Comparison of ENCODE assay signal across 8 mouse cellular contexts in genomic region chr3:90537141-90537904, GRCm38 (mm10). TPM values are rescaled to one million over a fixed set of nuclear protein-coding genes. Genes with fewer than 3 reads are reported as not detected.
DNase-seq lines count a peak whose midpoint lies in the region; ATAC-seq and TF ChIP-seq lines count a peak whose summit lies in the region.

TSS of gene S100a16 (plus strand) at chr3:90537254.

- H3K36me3 ChIP-seq in forebrain, embryonic 15.5 days: no peaks in the 10 kb centered on the region
- no peaks in the 10 kb centered on the region for H3K36me3 ChIP-seq in hindbrain, embryonic 10.5 days
- no peaks in the 10 kb centered on the region for H3K36me3 ChIP-seq in lung, embryonic 16.5 days (ENCODE audit: control insufficient read depth, insufficient read depth, low read length)
- H3K36me3 ChIP-seq in stomach, postnatal 0 days (ENCODE audit: control insufficient read depth, insufficient read depth, low read length): no peaks in the 10 kb centered on the region

- H3K4me1 ChIP-seq in bone marrow, adult 2 months (ENCODE audit: control insufficient read depth, insufficient read depth, low read length): no peaks in the 10 kb centered on the region
- H3K4me1 ChIP-seq in forebrain, embryonic 15.5 days: peaks cover 7% of the 10 kb centered on the region
- H3K4me1 ChIP-seq in hindbrain, embryonic 10.5 days (replicated peaks): peaks cover 26% of the 10 kb centered on the region
- no peaks in the 10 kb centered on the region; the same call in 1 of the 2 replicates for H3K4me1 ChIP-seq in lung, embryonic 16.5 days (replicated peaks; ENCODE audit: control insufficient read depth, insufficient read depth, low read length)
- H3K4me1 ChIP-seq in stomach, postnatal 0 days (replicated peaks; ENCODE audit: control insufficient read depth, insufficient read depth): no peaks in the 10 kb centered on the region

- WGBS in bone marrow, adult 2 months: 75% methylated on average over 10 of the region's 10 CpGs
- WGBS in forebrain, embryonic 15.5 days: 51% methylated on average over 10 of the region's 10 CpGs
- WGBS in hindbrain, embryonic 10.5 days: 41% methylated on average over 10 of the region's 10 CpGs
- WGBS in lung, embryonic 16.5 days: 28% methylated on average over 10 of the region's 10 CpGs
- 22% methylated on average over 10 of the region's 10 CpGs for WGBS in stomach, postnatal 0 days

- H3K27ac ChIP-seq in bone marrow, adult 2 months (ENCODE audit: control insufficient read depth, insufficient read depth, low read depth, low read length, poor library complexity): no peak within 1 kb of the TSS; the same call in 1 of the 2 replicates
- no peak within 1 kb of the TSS for H3K27ac ChIP-seq in forebrain, embryonic 15.5 days (replicated peaks)
- no peak within 1 kb of the TSS for H3K27ac ChIP-seq in hindbrain, embryonic 10.5 days
- H3K27ac ChIP-seq in lung, embryonic 16.5 days (ENCODE audit: low read length): peak within 1 kb of the TSS; percentile 82
- H3K27ac ChIP-seq in stomach, postnatal 0 days (replicated peaks): peak within 1 kb of the TSS; percentile 95

- no peaks in the 10 kb centered on the region for H3K9me3 ChIP-seq in forebrain, embryonic 15.5 days
- no peaks in the 10 kb centered on the region for H3K9me3 ChIP-seq in hindbrain, embryonic 10.5 days
- H3K9me3 ChIP-seq in lung, embryonic 16.5 days (ENCODE audit: control insufficient read depth, low read length): no peaks in the 10 kb centered on the region
- no peaks in the 10 kb centered on the region for H3K9me3 ChIP-seq in stomach, postnatal 0 days (ENCODE audit: control insufficient read depth, low read length)

- DNase-seq in ES-CJ7 (ENCODE audit: low read depth, low spot score): peak; percentile 41
- DNase-seq in hindbrain, embryonic 10.5 days (ENCODE audit: low spot score): no peak
- DNase-seq in layer of hippocampus, adult 9-11 months: peak; percentile 56
- DNase-seq in stomach, postnatal 0 days (ENCODE audit: low spot score): peak; percentile 85
- DNase-seq in spleen, postnatal 14 days (ENCODE audit: low spot score in 2 of 2): no peak

- H3K9ac ChIP-seq in forebrain, embryonic 15.5 days (replicated peaks): no peak within 1 kb of the TSS
- peak within 1 kb of the TSS; percentile 53 for H3K9ac ChIP-seq in lung, embryonic 16.5 days (ENCODE audit: low read length)
- peak within 1 kb of the TSS; percentile 63 for H3K9ac ChIP-seq in stomach, postnatal 0 days (ENCODE audit: low read length)

- H3K4me3 ChIP-seq in bone marrow, adult 2 months (replicated peaks; ENCODE audit: control insufficient read depth, low read depth, low read length): no peak within 1 kb of the TSS
- H3K4me3 ChIP-seq in forebrain, embryonic 15.5 days: no peak within 1 kb of the TSS
- no peak within 1 kb of the TSS for H3K4me3 ChIP-seq in hindbrain, embryonic 10.5 days
- H3K4me3 ChIP-seq in lung, embryonic 16.5 days (ENCODE audit: low read length): peak within 1 kb of the TSS; percentile 43
- H3K4me3 ChIP-seq in stomach, postnatal 0 days (ENCODE audit: low read depth, low read length): peak within 1 kb of the TSS; percentile 46

- TF ChIP-seq POLR2A in bone marrow, adult 2 months (IDR thresholded peaks at IDR 0.05; ENCODE audit: borderline replicate concordance, control insufficient read depth, low read depth, low read length): no peak

- no peak for TF ChIP-seq EP300 in stomach, postnatal 0 days (optimal IDR thresholded peaks at IDR 0.05)

- no peak for ATAC-seq in forebrain, embryonic 15.5 days (replicated peaks)
- peak; percentile 90 for ATAC-seq in lung, embryonic 16.5 days (ENCODE audit: low read depth)
- ATAC-seq in stomach, postnatal 0 days (ENCODE audit: low FRiP score, low TSS enrichment): peak; percentile 90

- H3K4me2 ChIP-seq in forebrain, embryonic 15.5 days (replicated peaks): no peak within 1 kb of the TSS
- peak within 1 kb of the TSS; percentile 43 for H3K4me2 ChIP-seq in lung, embryonic 16.5 days (ENCODE audit: low read depth, low read length)
- peak within 1 kb of the TSS; percentile 68 for H3K4me2 ChIP-seq in stomach, postnatal 0 days (replicated peaks; ENCODE audit: low read depth)

- TF ChIP-seq CTCF in bone marrow, adult 2 months (IDR thresholded peaks at IDR 0.05; ENCODE audit: control insufficient read depth, insufficient read depth, low read length): no peak
- no peak; the same call in 1 of the 2 replicates for TF ChIP-seq CTCF in stomach, postnatal 0 days (IDR thresholded peaks at IDR 0.05; ENCODE audit: low read depth)

- no peaks in the 10 kb centered on the region for H3K27me3 ChIP-seq in forebrain, embryonic 15.5 days
- peaks cover 3% of the 10 kb centered on the region for H3K27me3 ChIP-seq in hindbrain, embryonic 10.5 days (ENCODE audit: insufficient read depth, poor library complexity, severe bottlenecking)
- no peaks in the 10 kb centered on the region for H3K27me3 ChIP-seq in lung, embryonic 16.5 days (ENCODE audit: control insufficient read depth, insufficient read depth, low read depth, low read length)
- H3K27me3 ChIP-seq in stomach, postnatal 0 days (ENCODE audit: control insufficient read depth, insufficient read depth, low read length): no peaks in the 10 kb centered on the region

RNA-seq across cellular contexts. Expression of gene S100a16, which starts in this region (rescaled TPM):
- 10.9 and 17.1 TPM in 2 replicates for polyA plus RNA-seq in bone marrow, adult 2 months (2011; ENCODE audit: insufficient read depth, insufficient read length, low replicate concordance, missing spikeins)
- polyA plus RNA-seq in forebrain, embryonic 15.5 days (2015; fragmentation: Nextera tagmentation; extraction: Ambion mirVana): 31.7 and 40.0 TPM in 2 replicates
- polyA plus RNA-seq in hindbrain, embryonic 10.5 days (2016; fragmentation: Nextera tagmentation; extraction: Ambion mirVana): 46.6 and 47.9 TPM in 2 replicates
- polyA plus RNA-seq in lung, embryonic 16.5 days (2015; fragmentation: Nextera tagmentation; extraction: Ambion mirVana): 241 and 257 TPM in 2 replicates
- 559 and 590 TPM in 2 replicates for polyA plus RNA-seq in stomach, postnatal 0 days (2015; fragmentation: Nextera tagmentation; extraction: Ambion mirVana)

Comparison
In these comparisons a context has a peak if more than half of its experiments do, and no peak if none do; other contexts are left out.
1. DNase-seq: peak in ES-CJ7 (single experiment), layer of hippocampus, adult 9-11 months (single experiment) and stomach, postnatal 0 days (single experiment); none in hindbrain, embryonic 10.5 days (single experiment) and spleen, postnatal 14 days (0 of 2).
2. H3K27ac ChIP-seq: peak in lung, embryonic 16.5 days (single experiment) and stomach, postnatal 0 days (single experiment); none in bone marrow, adult 2 months (single experiment), forebrain, embryonic 15.5 days (single experiment) and hindbrain, embryonic 10.5 days (single experiment).
3. H3K4me3 ChIP-seq: peak in lung, embryonic 16.5 days (single experiment) and stomach, postnatal 0 days (single experiment); none in bone marrow, adult 2 months (single experiment), forebrain, embryonic 15.5 days (single experiment) and hindbrain, embryonic 10.5 days (single experiment).